Mouse (Mus musculus) bone marrow, adult 2 months (tissue): ENCODE measurements around the gene Tbc1d5.

Experiments
- CTCF ChIP-seq: fragments of 200-500 bp; IDR thresholded peaks from 2 replicates; pipeline ENCODE4 v1.5.1; 2011; ENCODE audit warnings: low read length, control low read depth; ENCODE audit not compliant: control insufficient read depth, insufficient read depth
- POLR2A ChIP-seq: fragments of 200-500 bp; IDR thresholded peaks from 2 replicates; pipeline ENCODE4 v1.6.1; 2011; ENCODE audit warnings: low read depth, mild to moderate bottlenecking, control low read depth, low read length, borderline replicate concordance; ENCODE audit not compliant: control insufficient read depth

DNA sequence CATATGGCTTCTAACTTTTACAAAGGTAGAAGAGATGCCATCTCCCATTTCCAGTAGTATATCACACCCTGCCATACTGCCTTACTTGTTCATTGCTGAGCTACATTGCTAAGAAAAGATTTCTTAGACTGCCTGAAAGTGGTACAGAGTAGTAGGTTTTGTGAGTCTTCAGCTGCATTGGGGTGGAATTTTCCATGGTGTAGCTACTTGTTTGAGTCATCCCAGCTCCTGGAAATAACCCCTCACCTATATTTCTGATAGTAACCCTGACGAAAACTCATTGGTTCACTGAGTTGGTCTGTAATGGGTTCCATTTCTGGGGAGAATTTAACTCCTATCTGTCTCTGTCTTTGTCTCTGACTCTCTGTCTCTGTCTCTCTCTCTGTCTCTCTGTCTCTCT is 46.9 kb upstream of the Tbc1d5 start:
- TF ChIP-seq POLR2A (no peak), CTCF (no peak)
